Mouse (Mus musculus): ENCODE measurements at regions not wholly inside any gene's neighbourhood (a gene's known extent, or its start where the extent isn't known, plus 50 kb on each side); places are given as distances from the start of the nearest gene placed in this dataset.
"Not testable (repeated sequence)": the region's sequence is repeated elsewhere in the genome, so short reads cannot be mapped to it uniquely, and the experiment has no call there.

DNA sequence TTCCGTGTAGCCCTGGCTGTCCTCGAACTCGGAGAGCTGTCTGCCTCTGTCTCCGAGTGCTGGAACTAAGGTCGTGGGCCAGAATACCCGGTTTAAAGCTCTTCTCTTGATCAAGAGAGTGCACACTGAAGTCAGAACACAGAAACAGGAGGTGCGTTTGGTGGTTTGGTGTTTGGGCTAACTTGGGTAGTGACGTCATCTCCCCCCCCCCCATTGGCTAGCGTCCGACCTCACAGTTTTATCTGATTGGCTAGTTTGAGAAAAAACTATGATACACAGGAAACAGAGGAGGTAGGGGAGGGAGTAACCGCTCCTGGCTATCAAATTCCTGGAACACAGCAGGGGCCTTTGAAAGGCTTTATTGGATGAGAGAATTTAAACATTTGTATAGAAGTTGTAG is 60.2 kb upstream of the Pim1 start:
- Histone ChIP-seq H3K27me3 (ENCODE audit: control insufficient read depth, insufficient read depth, low read length) (no peaks in the 10 kb centered on the region), H3K9me3 (replicated peaks; ENCODE audit: control insufficient read depth, low read length) (0 out of 2 replicates have a peak, but pooled peaks cover 4% of the 10 kb centered on the region), H3K36me3 (ENCODE audit: control insufficient read depth, insufficient read depth, low read length) (no peaks in the 10 kb centered on the region), H3K4me1 (ENCODE audit: control insufficient read depth, insufficient read depth, low read length) (no peaks in the 10 kb centered on the region), H3K9ac (ENCODE audit: low read length) (no peak overlapping the region), H3K27ac (ENCODE audit: low read length) (no peak overlapping the region), H3K4me2 (ENCODE audit: low read depth, low read length) (no peak overlapping the region), H3K4me3 (replicated peaks; ENCODE audit: low read length) (no peak overlapping the region)
- 81% methylated on average over 11 of the region's 11 CpGs for WGBS
- no peak for ATAC-seq (ENCODE audit: insufficient read depth, low FRiP score)

DNA sequence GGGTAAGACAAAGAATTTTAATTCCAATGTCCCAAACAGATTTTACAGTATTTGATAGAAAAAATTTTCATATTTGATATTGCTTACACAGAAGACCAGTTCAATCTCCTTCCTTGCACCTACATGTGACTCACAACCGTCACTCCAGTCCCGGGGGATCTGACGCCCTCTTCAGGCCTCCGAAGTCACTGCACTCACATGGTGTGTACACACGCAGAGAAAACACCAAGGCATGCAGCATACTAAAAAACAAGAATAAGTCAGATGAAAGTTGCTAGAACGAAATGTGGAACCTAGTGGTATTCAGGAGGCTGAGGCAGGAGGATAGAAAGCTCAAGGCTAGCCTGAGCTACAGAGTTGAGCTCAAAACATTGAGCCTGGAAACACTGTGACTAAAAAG is 59.7 kb upstream of the Pim1 start:
- Histone ChIP-seq H3K4me1 (ENCODE audit: control insufficient read depth, insufficient read depth, low read length) (no peaks in the 10 kb centered on the region), H3K9ac (ENCODE audit: low read length) (no peak overlapping the region), H3K27ac (ENCODE audit: low read length) (no peak overlapping the region), H3K4me3 (replicated peaks; ENCODE audit: low read length) (no peak overlapping the region), H3K27me3 (ENCODE audit: control insufficient read depth, insufficient read depth, low read length) (no peaks in the 10 kb centered on the region), H3K4me2 (ENCODE audit: low read depth, low read length) (no peak overlapping the region), H3K36me3 (ENCODE audit: control insufficient read depth, insufficient read depth, low read length) (no peaks in the 10 kb centered on the region), H3K9me3 (replicated peaks; ENCODE audit: control insufficient read depth, low read length) (0 out of 2 replicates have a peak, but pooled peaks cover 4% of the 10 kb centered on the region)
- 96% methylated on average over 6 of the region's 6 CpGs for WGBS
- ATAC-seq (ENCODE audit: insufficient read depth, low FRiP score), result no peak

DNA sequence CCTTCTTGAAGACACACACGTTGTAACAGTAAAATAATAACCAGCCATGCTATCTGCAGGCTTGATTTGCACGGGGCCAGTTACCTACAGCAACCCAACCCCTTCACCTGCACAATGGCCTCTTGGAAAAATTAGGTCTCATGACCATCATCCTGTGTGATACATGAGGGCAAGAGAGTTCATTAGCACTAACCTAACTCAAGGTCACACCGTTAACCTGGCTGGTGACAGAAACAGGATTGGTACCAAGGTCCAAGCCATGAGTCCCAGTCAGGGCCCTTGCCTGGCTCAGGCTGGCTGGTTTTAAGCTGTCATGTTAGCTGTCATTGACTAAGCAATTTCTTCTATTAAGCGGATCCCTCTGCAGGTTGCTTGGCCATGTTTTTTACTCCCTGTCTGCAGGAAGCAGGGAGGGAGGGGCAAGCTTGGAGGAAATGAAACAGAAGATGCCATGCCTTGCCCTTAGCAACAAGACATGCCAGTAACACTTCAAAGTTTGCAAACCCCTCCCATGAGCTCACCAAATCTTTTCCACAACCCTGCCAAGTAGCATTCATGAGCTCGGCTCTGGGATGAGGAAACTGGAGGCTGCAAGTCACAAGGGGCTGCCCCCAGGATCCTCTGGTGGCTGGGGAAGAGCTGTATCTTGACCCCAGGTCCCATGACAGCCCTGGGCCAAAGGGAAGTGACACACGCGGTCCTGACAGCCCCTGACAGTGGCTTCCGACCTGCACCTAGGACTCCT is 58.8 kb upstream of the Pim1 start:
- Histone ChIP-seq H3K4me2 (ENCODE audit: low read depth, low read length) (no peak overlapping the region), H3K9me3 (replicated peaks; ENCODE audit: control insufficient read depth, low read length) (0 out of 2 replicates have a peak, but pooled peaks cover 4% of the 10 kb centered on the region), H3K27ac (ENCODE audit: low read length) (peak overlapping the region; percentile 25; the same call in 1 of the 2 replicates), H3K4me1 (ENCODE audit: control insufficient read depth, insufficient read depth, low read length) (no peaks in the 10 kb centered on the region), H3K27me3 (ENCODE audit: control insufficient read depth, insufficient read depth, low read length) (no peaks in the 10 kb centered on the region), H3K9ac (ENCODE audit: low read length) (no peak overlapping the region), H3K4me3 (replicated peaks; ENCODE audit: low read length) (no peak overlapping the region), H3K36me3 (ENCODE audit: control insufficient read depth, insufficient read depth, low read length) (no peaks in the 10 kb centered on the region)
- 49% methylated on average over 8 of the region's 8 CpGs for WGBS
- ATAC-seq (ENCODE audit: insufficient read depth, low FRiP score), result peak; percentile 20; the same call in 1 of the 2 replicates

DNA sequence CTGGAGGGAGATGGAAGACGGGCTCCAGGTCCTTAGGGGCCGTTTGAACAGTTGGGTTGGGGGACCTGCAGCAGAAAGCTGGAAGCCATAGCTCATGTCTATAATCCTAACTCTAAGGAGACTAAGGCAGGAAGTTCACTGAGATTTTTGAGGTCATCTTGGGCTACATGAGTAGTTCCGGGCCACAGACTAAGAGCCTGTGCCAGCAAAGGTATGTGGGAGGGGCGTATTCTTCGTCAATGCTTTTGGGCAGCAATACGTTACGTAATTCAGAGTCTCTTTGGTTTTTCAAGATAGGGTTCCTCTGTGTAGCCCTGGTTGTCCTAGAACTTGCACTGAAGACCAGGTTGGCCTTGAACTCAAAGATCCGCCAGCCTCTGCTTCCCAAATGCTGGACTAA is 57.9 kb upstream of the Pim1 start:
- H3K9ac ChIP-seq (ENCODE audit: low read length), result no peak overlapping the region
- WGBS, result 85% methylated on average over 8 of the region's 8 CpGs
- peaks cover 8% of the 10 kb centered on the region for H3K4me1 ChIP-seq (ENCODE audit: control insufficient read depth, insufficient read depth, low read length)
- no peak overlapping the region for H3K27ac ChIP-seq (ENCODE audit: low read length)
- no peaks in the 10 kb centered on the region for H3K27me3 ChIP-seq (ENCODE audit: control insufficient read depth, insufficient read depth, low read length)
- no peak overlapping the region for H3K4me2 ChIP-seq (ENCODE audit: low read depth, low read length)
- no peak for ATAC-seq (ENCODE audit: insufficient read depth, low FRiP score)
- no peaks in the 10 kb centered on the region for H3K36me3 ChIP-seq (ENCODE audit: control insufficient read depth, insufficient read depth, low read length)
- 0 out of 2 replicates have a peak, but pooled peaks cover 4% of the 10 kb centered on the region for H3K9me3 ChIP-seq (replicated peaks; ENCODE audit: control insufficient read depth, low read length)
- H3K4me3 ChIP-seq (replicated peaks; ENCODE audit: low read length), result no peak overlapping the region

DNA sequence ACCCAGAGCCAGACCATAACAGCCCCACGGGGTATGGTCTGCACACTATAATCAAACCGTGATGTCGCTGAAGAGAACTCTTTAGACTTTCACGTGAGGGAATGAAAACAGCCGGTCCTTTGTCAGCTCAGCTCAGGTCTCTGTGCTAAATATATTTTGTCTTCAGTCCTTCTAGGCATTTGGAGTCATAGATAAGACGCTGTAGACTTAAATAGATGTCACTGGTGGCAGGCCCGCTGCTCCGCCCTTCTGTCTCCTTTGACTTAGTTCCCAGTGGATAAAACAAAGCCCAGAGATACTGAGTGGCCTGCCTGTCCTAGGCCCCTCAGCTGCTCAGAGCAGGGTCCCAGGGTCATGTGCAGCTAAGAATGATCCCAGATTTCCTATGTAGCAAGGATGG is 57.2 kb upstream of the Pim1 start:
- no peak overlapping the region for H3K27ac ChIP-seq (ENCODE audit: low read length)
- H3K9ac ChIP-seq (ENCODE audit: low read length), result no peak overlapping the region
- no peak for ATAC-seq (ENCODE audit: insufficient read depth, low FRiP score)
- no peaks in the 10 kb centered on the region for H3K27me3 ChIP-seq (ENCODE audit: control insufficient read depth, insufficient read depth, low read length)
- H3K4me3 ChIP-seq (replicated peaks; ENCODE audit: low read length), result no peak overlapping the region
- peaks cover 13% of the 10 kb centered on the region for H3K4me1 ChIP-seq (ENCODE audit: control insufficient read depth, insufficient read depth, low read length)
- WGBS, result 64% methylated on average over 8 of the region's 8 CpGs
- 0 out of 2 replicates have a peak, but pooled peaks cover 4% of the 10 kb centered on the region for H3K9me3 ChIP-seq (replicated peaks; ENCODE audit: control insufficient read depth, low read length)
- no peak overlapping the region for H3K4me2 ChIP-seq (ENCODE audit: low read depth, low read length)
- no peaks in the 10 kb centered on the region for H3K36me3 ChIP-seq (ENCODE audit: control insufficient read depth, insufficient read depth, low read length)

- H3K4me3 ChIP-seq (replicated peaks; ENCODE audit: low read length), result no peak overlapping the region
- 81% methylated on average over 20 of the region's 20 CpGs for WGBS
- H3K27ac ChIP-seq (ENCODE audit: low read length), result no peak overlapping the region
- ATAC-seq (ENCODE audit: insufficient read depth, low FRiP score), result no peak
- no peak overlapping the region for H3K4me2 ChIP-seq (ENCODE audit: low read depth, low read length)
- 0 out of 2 replicates have a peak, but pooled peaks cover 4% of the 10 kb centered on the region for H3K9me3 ChIP-seq (replicated peaks; ENCODE audit: control insufficient read depth, low read length)
- peaks cover 20% of the 10 kb centered on the region for H3K4me1 ChIP-seq (ENCODE audit: control insufficient read depth, insufficient read depth, low read length)
- H3K36me3 ChIP-seq (ENCODE audit: control insufficient read depth, insufficient read depth, low read length), result no peaks in the 10 kb centered on the region
- H3K9ac ChIP-seq (ENCODE audit: low read length), result no peak overlapping the region
- H3K27me3 ChIP-seq (ENCODE audit: control insufficient read depth, insufficient read depth, low read length), result no peaks in the 10 kb centered on the region
Observed at GRCm38 (mm10) chr17:29434074-29434944, 56.2 kb upstream of the Pim1 start.

DNA sequence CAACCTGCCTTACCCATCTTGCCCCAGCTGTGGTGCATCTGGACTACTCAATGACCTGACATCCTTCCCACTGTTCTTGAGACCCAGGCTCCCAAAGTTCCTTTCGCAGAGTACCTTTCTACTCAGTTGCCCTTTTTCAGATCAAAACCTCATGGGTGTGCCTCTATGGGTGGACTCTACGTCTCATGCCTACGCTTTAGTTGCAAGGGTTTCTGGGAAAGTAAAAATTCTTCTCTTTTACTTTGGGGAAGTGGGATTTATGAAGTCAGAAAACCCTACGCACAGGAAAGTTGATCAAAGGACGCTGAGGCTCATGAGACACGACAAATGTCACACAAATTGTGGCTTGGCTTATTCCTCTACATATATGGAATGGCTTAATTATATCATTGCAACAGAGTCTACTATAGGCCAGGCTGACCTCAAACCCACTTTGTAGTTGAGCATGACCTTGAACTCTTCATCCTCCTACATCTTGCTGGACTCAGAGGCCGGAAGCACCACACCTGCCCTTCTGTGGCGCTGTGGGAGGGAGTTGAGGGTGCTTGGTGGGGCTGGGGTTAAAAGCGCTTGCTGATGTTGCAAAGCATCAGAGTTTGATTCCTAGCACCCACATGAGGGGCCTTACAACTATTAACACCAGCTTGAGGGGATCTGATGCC is 55.1 kb upstream of the Pim1 start:
- Histone ChIP-seq H3K4me2 (ENCODE audit: low read depth, low read length) (no peak overlapping the region), H3K36me3 (ENCODE audit: control insufficient read depth, insufficient read depth, low read length) (no peaks in the 10 kb centered on the region), H3K27ac (ENCODE audit: low read length) (no peak overlapping the region), H3K4me1 (ENCODE audit: control insufficient read depth, insufficient read depth, low read length) (peaks cover 32% of the 10 kb centered on the region), H3K9me3 (replicated peaks; ENCODE audit: control insufficient read depth, low read length) (0 out of 2 replicates have a peak, but pooled peaks cover 4% of the 10 kb centered on the region), H3K9ac (ENCODE audit: low read length) (no peak overlapping the region), H3K4me3 (replicated peaks; ENCODE audit: low read length) (no peak overlapping the region), H3K27me3 (ENCODE audit: control insufficient read depth, insufficient read depth, low read length) (no peaks in the 10 kb centered on the region)
- ATAC-seq (ENCODE audit: insufficient read depth, low FRiP score), result no peak
- 93% methylated on average over 9 of the region's 9 CpGs for whole genome bisulfite sequencing

DNA sequence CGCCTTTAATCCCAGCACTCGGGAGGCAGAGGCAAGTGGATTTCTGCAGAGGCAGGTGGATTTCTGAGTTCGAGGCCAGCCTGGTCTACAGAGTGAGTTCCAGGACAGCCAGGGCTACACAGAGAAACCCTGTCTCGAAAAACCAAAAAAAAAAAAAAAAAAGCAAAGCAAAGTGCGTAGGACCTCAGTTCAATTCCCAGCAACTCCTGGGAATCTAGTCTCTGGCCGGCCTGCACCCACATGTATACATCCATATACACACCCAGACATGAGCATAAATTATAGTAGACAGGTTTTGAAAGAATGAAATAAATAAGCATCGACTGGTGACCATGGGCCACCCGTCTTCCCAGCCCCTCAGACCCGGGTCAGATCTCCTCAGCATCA is 54.1 kb upstream of the Pim1 start:
- Histone ChIP-seq H3K9ac (ENCODE audit: low read length) (peak overlapping the region; percentile 62; the same call in 1 of the 2 replicates), H3K27ac (ENCODE audit: low read length) (peak overlapping the region; percentile 53; the same call in 1 of the 2 replicates), H3K4me2 (ENCODE audit: low read depth, low read length) (peak overlapping the region; percentile 65), H3K4me3 (replicated peaks; ENCODE audit: low read length) (peak overlapping the region; percentile 46; the same call in 1 of the 2 replicates), H3K4me1 (ENCODE audit: control insufficient read depth, insufficient read depth, low read length) (peaks cover 32% of the 10 kb centered on the region)
- 75% methylated on average over 9 of the region's 9 CpGs for WGBS
- H3K9me3 ChIP-seq (replicated peaks; ENCODE audit: control insufficient read depth, low read length); ATAC-seq (ENCODE audit: insufficient read depth, low FRiP score); H3K27me3 ChIP-seq (ENCODE audit: control insufficient read depth, insufficient read depth, low read length); H3K36me3 ChIP-seq (ENCODE audit: control insufficient read depth, insufficient read depth, low read length): not testable (repeated sequence)
